8 mouse cellular contexts compared by ENCODE assay signal in genomic region chr13:95616512-95616911, GRCm38 (mm10). TPM values are rescaled to one million over a fixed set of nuclear protein-coding genes. Genes with fewer than 3 reads are reported as not detected.
DNase-seq lines count a peak whose midpoint lies in the region; ATAC-seq and TF ChIP-seq lines count a peak whose summit lies in the region.

No protein-coding gene starts in this region.

- no peaks in the 10 kb centered on the region for H3K9me3 ChIP-seq in limb, embryonic 10.5 days (replicated peaks)
- no peaks in the 10 kb centered on the region for H3K9me3 ChIP-seq in neural tube, embryonic 13.5 days

- WGBS in kidney, adult 2 months: 55% methylated on average over 11 of the region's 11 CpGs
- WGBS in limb, embryonic 10.5 days: 75% methylated on average over 11 of the region's 11 CpGs
- 67% methylated on average over 11 of the region's 11 CpGs for WGBS in neural tube, embryonic 13.5 days

- DNase-seq in kidney, adult 2 months: no peak
- no peak for DNase-seq in kidney, postnatal 25 days
- no peak for DNase-seq in limb, embryonic 10.5 days (ENCODE audit: low spot score)
- DNase-seq in urinary bladder, postnatal 25 days (ENCODE audit: low spot score): no peak
- no peak for DNase-seq in left cerebral cortex, adult 9 months (ENCODE audit: low spot score in 2 of 2)
- DNase-seq in spleen, postnatal 4 days (ENCODE audit: low spot score in 2 of 2): no peak

- H3K36me3 ChIP-seq in kidney, adult 2 months (ENCODE audit: control insufficient read depth, insufficient read depth, low read length): no peaks in the 10 kb centered on the region
- H3K36me3 ChIP-seq in limb, embryonic 10.5 days: peaks cover 48% of the 10 kb centered on the region
- H3K36me3 ChIP-seq in neural tube, embryonic 13.5 days: peaks cover 6% of the 10 kb centered on the region

- H3K4me1 ChIP-seq in kidney, adult 2 months (ENCODE audit: control insufficient read depth, insufficient read depth, low read length): no peaks in the 10 kb centered on the region
- H3K4me1 ChIP-seq in limb, embryonic 10.5 days: peaks cover 40% of the 10 kb centered on the region
- H3K4me1 ChIP-seq in neural tube, embryonic 13.5 days (replicated peaks): peaks cover 35% of the 10 kb centered on the region

- H3K9ac ChIP-seq in neural tube, embryonic 13.5 days: peak overlapping the region; percentile 80

- peak overlapping the region; percentile 24; the same call in 1 of the 2 replicates for H3K27ac ChIP-seq in kidney, adult 2 months (ENCODE audit: insufficient read depth, low read depth, low read length)
- H3K27ac ChIP-seq in limb, embryonic 10.5 days: peak overlapping the region; percentile 97
- H3K27ac ChIP-seq in neural tube, embryonic 13.5 days (replicated peaks): no peak overlapping the region

- TF ChIP-seq CTCF in kidney, adult 2 months (conservative IDR thresholded peaks at IDR 0.05; ENCODE audit: insufficient read depth, insufficient read length, low read depth, low read length): no peak

- no peak for TF ChIP-seq POLR2A in kidney, adult 2 months (IDR thresholded peaks at IDR 0.05; ENCODE audit: low read depth, low read length)

- ATAC-seq in erythroblast, adult 5-6 weeks (replicated peaks; ENCODE audit: low FRiP score, poor library complexity, severe bottlenecking): peak; percentile 55; the same call in 1 of the 2 replicates
- no peak for ATAC-seq in neural tube, embryonic 13.5 days (ENCODE audit: low read depth)

- peak overlapping the region; percentile 44 for H3K4me3 ChIP-seq in kidney, adult 2 months (ENCODE audit: insufficient read depth, low read depth, low read length)
- H3K4me3 ChIP-seq in limb, embryonic 10.5 days: peak overlapping the region; percentile 79
- H3K4me3 ChIP-seq in neural tube, embryonic 13.5 days: peak overlapping the region; percentile 75

- H3K27me3 ChIP-seq in kidney, adult 2 months (replicated peaks; ENCODE audit: control insufficient read depth, insufficient read depth, low read length): no peaks in the 10 kb centered on the region
- H3K27me3 ChIP-seq in limb, embryonic 10.5 days (ENCODE audit: low read depth, poor library complexity, severe bottlenecking): no peaks in the 10 kb centered on the region
- H3K27me3 ChIP-seq in neural tube, embryonic 13.5 days: no peaks in the 10 kb centered on the region

- H3K4me2 ChIP-seq in neural tube, embryonic 13.5 days: peak overlapping the region; percentile 73

RNA-seq across cellular contexts. Expression of gene F2r, which starts 1.8 kb away (rescaled TPM):
- 39.9 and 42.2 TPM in 2 replicates for polyA plus RNA-seq in kidney, adult 2 months (2012; rRNA removed)
- 4.8 and 5.0 TPM in 2 replicates for total RNA-seq in erythroblast, adult 5-6 weeks (2015; ENCODE audit: low replicate concordance)
- total RNA-seq in erythroblast, adult 5-6 weeks (2017; ENCODE audit: low replicate concordance): 1.4 and 3.3 TPM in 2 replicates
- 141 and 143 TPM in 2 replicates for polyA plus RNA-seq in limb, embryonic 10.5 days (2016; fragmentation: Nextera tagmentation; extraction: Ambion mirVana)
- 71.2 and 89.5 TPM in 2 replicates for polyA plus RNA-seq in neural tube, embryonic 13.5 days (2015; fragmentation: Nextera tagmentation; extraction: Ambion mirVana)
